Mouse (Mus musculus): ENCODE measurements around the gene Defa32. TPM values are rescaled to one million over a fixed set of nuclear protein-coding genes. Genes with fewer than 3 reads are reported as not detected.

Gene Defa32
- not detected in 4 replicates for total RNA-seq (2023)

DNA sequence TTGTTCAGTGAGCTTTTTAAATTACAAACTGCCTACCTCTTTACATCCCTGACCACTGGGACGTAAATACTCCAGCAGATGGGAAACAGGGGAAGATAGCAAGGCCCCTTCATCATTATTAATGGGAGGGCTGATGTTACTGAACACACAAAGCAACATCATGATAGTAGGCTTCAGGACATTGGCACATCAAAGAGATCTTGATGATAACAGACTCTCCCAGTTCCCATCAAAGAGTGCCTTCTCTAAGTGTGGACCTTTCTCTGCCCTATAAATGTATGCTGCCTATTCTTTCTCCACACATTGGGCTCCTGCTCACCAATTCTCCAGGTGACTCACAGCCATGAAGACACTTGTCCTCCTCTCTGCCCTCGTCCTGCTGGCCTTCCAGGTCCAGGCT, at the start of gene Defa32:
TSS of gene Defa32 (plus strand) at position 301 of the 400 bp plus-strand sequence.

GRCm38 (mm10) chr8:21508958-21509357, 19.9 kb upstream of the Defa32 start, which contains the start of gene Defa20:
Gene Defa20 (plus strand): TSS chr8:21509258.

DNA sequence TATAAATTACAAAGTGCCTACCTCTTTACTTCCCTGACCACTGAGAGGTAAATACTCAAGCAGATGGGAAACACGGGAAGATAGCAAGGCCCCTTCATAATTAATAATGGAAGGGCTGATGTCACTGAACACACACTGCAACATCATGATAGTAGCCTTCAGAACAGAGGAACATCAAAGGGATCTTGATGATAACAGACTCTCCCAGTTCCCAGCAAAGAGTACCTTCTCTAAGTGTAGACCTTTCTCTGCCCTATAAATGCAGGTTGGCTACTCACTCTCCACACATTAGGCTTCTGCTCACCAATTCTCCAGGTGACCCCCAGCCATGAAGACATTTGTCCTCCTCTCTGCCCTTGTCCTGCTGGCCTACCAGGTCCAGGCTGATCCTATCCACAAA, 36.3 kb downstream of the Defa32 start, which contains the start of gene Defa37:
TSS of gene Defa37 (plus strand) at position 301 of the 400 bp plus-strand sequence.

Other genes starting within 250 kb of the Defa32 start
- gene Defa27, start 213.5 kb upstream of the Defa32 start, total RNA-seq (2023) = not detected in 4 replicates
- not detected in 4 replicates for gene Defa29, start 202.0 kb upstream of the Defa32 start, total RNA-seq (2023)
- gene Defa2, start 150.5 kb upstream of the Defa32 start, total RNA-seq (2023) = not detected in 4 replicates
- gene Defa33, start 137.2 kb upstream of the Defa32 start, total RNA-seq (2023) = not detected in 4 replicates
- gene Defa36, start 101.6 kb upstream of the Defa32 start, total RNA-seq (2023) = not detected in 4 replicates
- gene Gm7849, start 72.5 kb upstream of the Defa32 start, total RNA-seq (2023) = not detected in 4 replicates
- gene Defa20, start 19.8 kb upstream of the Defa32 start, total RNA-seq (2023) = not detected in 4 replicates
- not detected in 4 replicates for gene Defa37, start 36.4 kb downstream of the Defa32 start, total RNA-seq (2023)
- gene Defa28, start 54.0 kb downstream of the Defa32 start, total RNA-seq (2023) = not detected in 4 replicates
- gene Gm7861, start 65.5 kb downstream of the Defa32 start, total RNA-seq (2023) = not detected in 4 replicates
- gene Defa26, start 89.2 kb downstream of the Defa32 start, total RNA-seq (2023) = not detected in 4 replicates
- gene Defa17, start 126.7 kb downstream of the Defa32 start, total RNA-seq (2023) = not detected in 4 replicates
- gene Defa34, start 136.8 kb downstream of the Defa32 start, total RNA-seq (2023) = not detected in 4 replicates
- gene AY761184, start 174.6 kb downstream of the Defa32 start, total RNA-seq (2023) = not detected in 4 replicates
- gene Defa24, start 205.5 kb downstream of the Defa32 start, total RNA-seq (2023) = not detected in 4 replicates